Mouse (Mus musculus) G1E (cell line): ENCODE measurements at regions not wholly inside any gene's neighbourhood (a gene's known extent, or its start where the extent isn't known, plus 50 kb on each side); places are given as distances from the start of the nearest gene placed in this dataset.

Experiments
- CTCF ChIP-seq: IDR thresholded peaks from 2 replicates; pipeline ENCODE4 v1.5.1; 2012; ENCODE audit warnings: low read depth, low read length, inconsistent platforms, mixed read lengths
- GATA1 ChIP-seq: IDR thresholded peaks from 2 replicates; pipeline ENCODE4 v1.6.1; 2012; ENCODE audit warnings: borderline replicate concordance, low read length, inconsistent platforms, mixed read lengths

- no peak for TF ChIP-seq CTCF
- no peak for TF ChIP-seq GATA1
Measured at GRCm38 (mm10) chr10:17407854-17408606, 315.0 kb upstream of the Cited2 start.
